Mouse (Mus musculus) C2C12 (cell line): ENCODE measurements at regions not wholly inside any gene's neighbourhood (a gene's known extent, or its start where the extent isn't known, plus 50 kb on each side); places are given as distances from the start of the nearest gene placed in this dataset.

Experiments
- CTCF ChIP-seq: IDR thresholded peaks from one replicate; pipeline ENCODE4 v1.5.1; 2011; ENCODE audit not compliant: control insufficient read depth, insufficient read depth, insufficient read length
- MYOG ChIP-seq: IDR thresholded peaks from one replicate; pipeline ENCODE4 v1.6.1; 2011; ENCODE audit not compliant: control insufficient read depth, insufficient read length; ENCODE audit errors: extremely low read depth

GRCm38 (mm10) chr1:30588885-30589284 is 284.8 kb downstream of the Phf3 start:
- TF ChIP-seq CTCF (no peak), MYOG (no peak)
